Mouse (Mus musculus) ovary, postnatal 10 days (tissue): ENCODE data around the gene Socs7.

Experiments
- DNase-seq: peaks from one replicate; pipeline ENCODE4 v3.0.0; 2022; ENCODE audit warnings: low spot score

Socs7 gene

GRCm38 (mm10) chr11:97389127-97389526 lies 26.8 kb downstream of the Socs7 start:
- no peak for DNase-seq

- DNase-seq, result no peak
Measured at GRCm38 (mm10) chr11:97393658-97394057, 31.3 kb downstream of the Socs7 start.

GRCm38 (mm10) chr11:97394146-97394545 lies 31.8 kb downstream of the Socs7 start:
- DNase-seq, result no peak

GRCm38 (mm10) chr11:97398506-97398905 lies 36.2 kb downstream of the Socs7 start:
- DNase-seq, result no peak

GRCm38 (mm10) chr11:97399958-97400710 lies 37.8 kb downstream of the Socs7 start:
- DNase-seq, result peak; percentile 56

- no peak for DNase-seq
Measured at GRCm38 (mm10) chr11:97401082-97401481, 38.7 kb downstream of the Socs7 start.

GRCm38 (mm10) chr11:97401686-97402435 lies 39.5 kb downstream of the Socs7 start:
- no peak for DNase-seq

GRCm38 (mm10) chr11:97402746-97403145 lies 40.4 kb downstream of the Socs7 start:
- DNase-seq, result no peak

GRCm38 (mm10) chr11:97403614-97404183 lies 41.3 kb downstream of the Socs7 start:
- DNase-seq, result no peak

GRCm38 (mm10) chr11:97404184-97404760 lies 41.9 kb downstream of the Socs7 start:
- no peak for DNase-seq

GRCm38 (mm10) chr11:97404761-97405190 lies 42.4 kb downstream of the Socs7 start:
- DNase-seq, result no peak

GRCm38 (mm10) chr11:97406094-97406951 lies 44.0 kb downstream of the Socs7 start:
- no peak for DNase-seq

GRCm38 (mm10) chr11:97407456-97407855 lies 45.1 kb downstream of the Socs7 start:
- DNase-seq, result no peak

- peak; percentile 56 for DNase-seq
Measured at GRCm38 (mm10) chr11:97408171-97408570, 45.8 kb downstream of the Socs7 start.

- DNase-seq, result no peak
Measured at GRCm38 (mm10) chr11:97410958-97411357, 48.6 kb downstream of the Socs7 start.

GRCm38 (mm10) chr11:97412117-97412516 lies 49.8 kb downstream of the Socs7 start:
- DNase-seq, result no peak

- DNase-seq, result no peak
Measured at GRCm38 (mm10) chr11:97412808-97413347, 50.5 kb downstream of the Socs7 start.

GRCm38 (mm10) chr11:97415330-97415711 lies 53.0 kb downstream of the Socs7 start, which contains the start of gene Arhgap23:
TSS of gene Arhgap23 (plus strand) at chr11:97415533.
- DNase-seq, result no peak

- peak; percentile 46 for DNase-seq
Measured at GRCm38 (mm10) chr11:97415712-97416636, 53.6 kb downstream of the Socs7 start.

- DNase-seq, result no peak
Measured at GRCm38 (mm10) chr11:97416637-97417035, 54.3 kb downstream of the Socs7 start.
